Mouse (Mus musculus): ENCODE measurements around the gene Tcf7l2. TPM values are rescaled to one million over a fixed set of nuclear protein-coding genes. Genes with fewer than 3 reads are reported as not detected.

Gene Tcf7l2
- total and polyA plus RNA-seq, 3 experiments = not detected

DNA sequence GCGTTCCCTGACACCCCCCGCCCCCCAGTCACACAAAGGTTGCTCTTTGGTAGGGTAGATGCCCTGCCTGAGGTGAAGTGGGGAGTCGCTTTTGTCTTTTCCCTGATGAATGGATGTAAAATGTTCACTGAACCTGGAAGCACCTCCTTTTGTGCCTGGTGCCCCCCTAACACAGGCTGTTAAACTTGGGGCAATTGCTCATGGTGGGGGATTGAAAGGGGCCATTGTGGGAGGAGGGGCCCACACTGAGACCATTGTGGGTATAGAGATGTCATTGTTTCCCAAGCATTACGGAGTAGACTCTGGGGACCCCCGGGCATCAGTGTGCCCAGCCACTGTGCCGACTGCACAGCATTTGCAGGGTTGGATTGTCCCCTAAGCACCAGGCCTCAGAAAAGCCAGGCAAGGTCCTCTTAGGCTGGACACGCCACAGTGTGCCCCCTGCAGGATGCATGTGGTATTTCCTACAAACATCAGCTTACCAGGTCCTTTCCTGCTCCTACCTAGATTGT, 135.8 kb downstream of the Tcf7l2 start:
- H3K4me1 ChIP-seq (ENCODE audit: control insufficient read depth in 1 of 2, insufficient read depth in 2 of 2) = no peaks in the 10 kb centered on the region
- in situ Hi-C loops (cut with MboI; ENCODE audit: low pct_ligation_motif_present, low pct_unique_long_range_greater_than_20kb, low sequenced_read_pairs) (loop anchor here (10.0 kb wide), 1 partner anchor 533 kb away; no protein-coding TSS in a partner anchor), dilution Hi-C loops (cut with MboI; ENCODE audit: extremely low pct_ligation_motif_present, extremely low pct_unique_long_range_greater_than_20kb, low sequenced_read_pairs) (no loop called here)
- H3K36me3 ChIP-seq (replicated peaks in 1 of 2; ENCODE audit: control insufficient read depth in 1 of 2, insufficient read depth in 1 of 2, low read length in 1 of 2) = no peaks in the 10 kb centered on the region
- H3K9ac ChIP-seq (ENCODE audit: insufficient read depth, low read depth) = no peak overlapping the region
- TF ChIP-seq CTCF (conservative IDR thresholded peaks at IDR 0.05 in 1 of 2, IDR thresholded peaks at IDR 0.05 in 1 of 2; ENCODE audit: low read depth in 2 of 2, low read length in 2 of 2) (peak; percentile 58 to 71), RAD21 (IDR thresholded peaks at IDR 0.05; ENCODE audit: low read depth, low read length) (peak; percentile 67), MYC (IDR thresholded peaks at IDR 0.05; ENCODE audit: low read depth, low read length) (no peak), MXI1 (IDR thresholded peaks at IDR 0.05; ENCODE audit: low read depth, low read length) (no peak), SIN3A (IDR thresholded peaks at IDR 0.05; ENCODE audit: low read length) (no peak), PAX5 (IDR thresholded peaks at IDR 0.05; ENCODE audit: low read length) (no peak), IRF4 (IDR thresholded peaks at IDR 0.05; ENCODE audit: low read depth, low read length) (no peak), SMC3 (IDR thresholded peaks at IDR 0.05; ENCODE audit: low read depth, low read length) (peak; percentile 84), ZMIZ1 (IDR thresholded peaks at IDR 0.05; ENCODE audit: low read depth, low read length) (no peak)
- no peaks in the 10 kb centered on the region for H3K9me3 ChIP-seq (replicated peaks; ENCODE audit: low read length)
- no peak overlapping the region for H3K4me3 ChIP-seq (replicated peaks in 1 of 3; ENCODE audit: low read depth in 2 of 3, low read length in 2 of 3, poor library complexity in 1 of 3)
- DNase-seq (ENCODE audit: extremely low read depth) = peak; percentile 45
- H3K4me2 ChIP-seq (ENCODE audit: insufficient read depth, low read depth, poor library complexity, severe bottlenecking) = no peak overlapping the region
- H3K79me2 ChIP-seq (replicated peaks; ENCODE audit: control insufficient read depth, extremely low read depth, insufficient read depth, poor library complexity, severe bottlenecking) = no peaks in the 10 kb centered on the region
- H3K27me3 ChIP-seq (replicated peaks) = peaks cover 76% of the 10 kb centered on the region
- no peak overlapping the region for H3K27ac ChIP-seq (ENCODE audit: insufficient read depth, low read depth)

DNA sequence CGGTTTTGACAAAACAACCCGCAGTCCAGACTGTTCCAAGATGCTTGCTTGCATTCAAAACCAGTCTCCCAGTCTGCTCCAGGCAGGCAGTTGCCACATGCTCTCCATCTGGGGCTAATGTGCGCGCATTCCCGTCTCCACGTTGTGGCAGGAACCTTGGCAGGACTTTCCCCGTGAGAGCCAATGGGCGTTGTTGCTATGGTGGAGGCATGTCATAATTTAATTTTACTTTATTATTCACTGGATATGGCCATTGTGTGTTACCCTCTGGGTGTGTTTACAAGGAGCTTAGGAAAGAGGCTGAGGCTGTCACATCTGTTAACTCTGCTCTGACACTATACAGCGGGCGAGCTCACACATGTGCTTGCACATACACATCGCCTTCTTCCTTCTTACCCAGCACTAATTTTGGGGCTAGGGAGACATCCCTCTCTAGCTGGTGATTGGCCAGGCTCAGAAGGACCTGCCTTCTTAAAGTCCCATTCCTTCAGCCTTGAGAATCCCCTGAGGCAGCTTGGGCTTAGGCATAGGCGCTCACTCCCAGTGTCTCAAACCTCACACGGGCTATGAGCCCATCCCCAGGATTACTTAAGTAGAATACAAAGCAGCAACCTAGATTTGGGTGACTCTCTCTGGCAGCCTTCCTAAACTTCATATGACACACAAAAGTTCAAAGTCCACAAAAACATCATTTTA, 139.2 kb downstream of the Tcf7l2 start:
- no peaks in the 10 kb centered on the region for H3K79me2 ChIP-seq (replicated peaks; ENCODE audit: control insufficient read depth, extremely low read depth, insufficient read depth, poor library complexity, severe bottlenecking)
- H3K9me3 ChIP-seq (replicated peaks; ENCODE audit: low read length) = no peaks in the 10 kb centered on the region
- H3K27me3 ChIP-seq (replicated peaks) = peaks cover 68% of the 10 kb centered on the region
- no peak for DNase-seq (ENCODE audit: extremely low read depth)
- in situ Hi-C loops (cut with MboI; ENCODE audit: low pct_ligation_motif_present, low pct_unique_long_range_greater_than_20kb, low sequenced_read_pairs) (no loop called here), dilution Hi-C loops (cut with MboI; ENCODE audit: extremely low pct_ligation_motif_present, extremely low pct_unique_long_range_greater_than_20kb, low sequenced_read_pairs) (no loop called here)
- TF ChIP-seq JUND (conservative IDR thresholded peaks at IDR 0.05; ENCODE audit: low read depth, low read length) (no peak), POLR2A (IDR thresholded peaks at IDR 0.05; ENCODE audit: low read depth, low read length) (no peak), NELFE (IDR thresholded peaks at IDR 0.05; ENCODE audit: low read depth, low read length) (no peak), MAZ (IDR thresholded peaks at IDR 0.05; ENCODE audit: low read depth, low read length) (no peak), MAFK (IDR thresholded peaks at IDR 0.05; ENCODE audit: insufficient replicate concordance, low read length) (no peak), KAT2A (IDR thresholded peaks at IDR 0.05; ENCODE audit: insufficient replicate concordance, low read length) (no peak), SMC3 (IDR thresholded peaks at IDR 0.05; ENCODE audit: low read depth, low read length) (no peak), UBTF (IDR thresholded peaks at IDR 0.05; ENCODE audit: low read depth, low read length) (no peak)
- H3K4me3 ChIP-seq (replicated peaks in 1 of 3; ENCODE audit: low read depth in 2 of 3, low read length in 2 of 3, poor library complexity in 1 of 3) = no peak overlapping the region
- no peak overlapping the region for H3K9ac ChIP-seq (ENCODE audit: insufficient read depth, low read depth)
- no peak overlapping the region for H3K4me2 ChIP-seq (ENCODE audit: insufficient read depth, low read depth, poor library complexity, severe bottlenecking)
- no peaks in the 10 kb centered on the region for H3K36me3 ChIP-seq (replicated peaks in 1 of 2; ENCODE audit: control insufficient read depth in 1 of 2, insufficient read depth in 1 of 2, low read length in 1 of 2)
- H3K4me1 ChIP-seq (ENCODE audit: control insufficient read depth in 1 of 2, insufficient read depth in 2 of 2) = no peaks in the 10 kb centered on the region
- H3K27ac ChIP-seq (ENCODE audit: insufficient read depth, low read depth) = no peak overlapping the region

Measured in CH12.LX (cell line).